Mouse (Mus musculus): ENCODE measurements around the gene Fam207a. TPM values are rescaled to one million over a fixed set of nuclear protein-coding genes. Genes with fewer than 3 reads are reported as not detected.

Fam207a gene
- polyA plus RNA-seq, 1 experiment from 2014 or later: 45.6 TPM

GRCm38 (mm10) chr10:77543226-77543625, 27.6 kb upstream of the Fam207a start:
- Histone ChIP-seq H3K4me3 (no peak overlapping the region), H3K4me1 (peaks cover 8% of the 10 kb centered on the region; the same call in 1 of the 2 replicates), H3K9me3 (no peaks in the 10 kb centered on the region), H3K27me3 (ENCODE audit: insufficient read depth, poor library complexity, severe bottlenecking) (no peaks in the 10 kb centered on the region), H3K27ac (no peak overlapping the region), H3K36me3 (no peaks in the 10 kb centered on the region)
- 38% methylated on average over 7 of the region's 7 CpGs for WGBS
- no peak for DNase-seq (ENCODE audit: low spot score)

- Histone ChIP-seq H3K27me3 (ENCODE audit: insufficient read depth, poor library complexity, severe bottlenecking) (no peaks in the 10 kb centered on the region), H3K9me3 (no peaks in the 10 kb centered on the region)
- 70% methylated on average over 10 of the region's 10 CpGs for WGBS
Measured at GRCm38 (mm10) chr10:77541864-77542666, 26.5 kb upstream of the Fam207a start.

GRCm38 (mm10) chr10:77540576-77541102, 25.1 kb upstream of the Fam207a start:
- Histone ChIP-seq H3K36me3 (no peaks in the 10 kb centered on the region), H3K4me1 (peaks cover 8% of the 10 kb centered on the region; the same call in 1 of the 2 replicates), H3K9me3 (no peaks in the 10 kb centered on the region), H3K27ac (no peak overlapping the region), H3K27me3 (ENCODE audit: insufficient read depth, poor library complexity, severe bottlenecking) (no peaks in the 10 kb centered on the region), H3K4me3 (no peak overlapping the region)
- 81% methylated on average over 4 of the region's 4 CpGs for WGBS
- no peak for DNase-seq (ENCODE audit: low spot score)

More at GRCm38 (mm10) chr10:77541864-77542666, 26.5 kb upstream of the Fam207a start:
- H3K36me3 ChIP-seq: no peaks in the 10 kb centered on the region
- peaks cover 8% of the 10 kb centered on the region; the same call in 1 of the 2 replicates for H3K4me1 ChIP-seq
- no peak overlapping the region for H3K27ac ChIP-seq
- H3K4me3 ChIP-seq: no peak overlapping the region
- DNase-seq (ENCODE audit: low spot score): no peak

GRCm38 (mm10) chr10:77539320-77539945, 23.8 kb upstream of the Fam207a start:
- Histone ChIP-seq H3K4me3 (no peak overlapping the region), H3K9me3 (no peaks in the 10 kb centered on the region), H3K27ac (no peak overlapping the region), H3K4me1 (peaks cover 8% of the 10 kb centered on the region), H3K27me3 (ENCODE audit: insufficient read depth, poor library complexity, severe bottlenecking) (no peaks in the 10 kb centered on the region), H3K36me3 (no peaks in the 10 kb centered on the region)
- WGBS: 74% methylated on average over 7 of the region's 7 CpGs
- no peak for DNase-seq (ENCODE audit: low spot score)

GRCm38 (mm10) chr10:77537215-77538209, 21.9 kb upstream of the Fam207a start:
- WGBS: 82% methylated on average over 11 of the region's 11 CpGs
- Histone ChIP-seq H3K4me3 (no peak overlapping the region), H3K4me1 (peaks cover 19% of the 10 kb centered on the region), H3K27ac (no peak overlapping the region), H3K27me3 (ENCODE audit: insufficient read depth, poor library complexity, severe bottlenecking) (no peaks in the 10 kb centered on the region), H3K36me3 (no peaks in the 10 kb centered on the region), H3K9me3 (no peaks in the 10 kb centered on the region)
- no peak for DNase-seq (ENCODE audit: low spot score)

GRCm38 (mm10) chr10:77536727-77537126, 21.1 kb upstream of the Fam207a start:
- Histone ChIP-seq H3K4me1 (peaks cover 15% of the 10 kb centered on the region), H3K4me3 (no peak overlapping the region)
- WGBS: 77% methylated on average over 8 of the region's 8 CpGs

GRCm38 (mm10) chr10:77532020-77532413, 16.4 kb upstream of the Fam207a start:
- no peaks in the 10 kb centered on the region for H3K36me3 ChIP-seq
- DNase-seq (ENCODE audit: low spot score): no peak
- WGBS: 72% methylated on average over 1 of the region's 1 CpGs
- no peak overlapping the region for H3K27ac ChIP-seq
- H3K27me3 ChIP-seq (ENCODE audit: insufficient read depth, poor library complexity, severe bottlenecking): no peaks in the 10 kb centered on the region
- H3K4me1 ChIP-seq: peaks cover 34% of the 10 kb centered on the region
- no peaks in the 10 kb centered on the region for H3K9me3 ChIP-seq
- H3K4me3 ChIP-seq: no peak overlapping the region

More at GRCm38 (mm10) chr10:77536727-77537126, 21.1 kb upstream of the Fam207a start:
- Histone ChIP-seq H3K27ac (no peak overlapping the region), H3K36me3 (no peaks in the 10 kb centered on the region), H3K27me3 (ENCODE audit: insufficient read depth, poor library complexity, severe bottlenecking) (no peaks in the 10 kb centered on the region), H3K9me3 (no peaks in the 10 kb centered on the region)
- no peak for DNase-seq (ENCODE audit: low spot score)

- Histone ChIP-seq H3K4me3 (no peak overlapping the region), H3K27me3 (ENCODE audit: insufficient read depth, poor library complexity, severe bottlenecking) (no peaks in the 10 kb centered on the region), H3K9me3 (no peaks in the 10 kb centered on the region), H3K4me1 (peaks cover 34% of the 10 kb centered on the region), H3K27ac (peak overlapping the region; percentile 50; the same call in 1 of the 2 replicates), H3K36me3 (no peaks in the 10 kb centered on the region)
- 48% methylated on average over 6 of the region's 6 CpGs for WGBS
- no peak for DNase-seq (ENCODE audit: low spot score)
Measured at GRCm38 (mm10) chr10:77531026-77532019, 15.7 kb upstream of the Fam207a start.

- WGBS: 48% methylated on average over 9 of the region's 9 CpGs
- H3K27ac ChIP-seq: 0 out of 2 replicates have a peak within 1 kb of the TSS, but pooled peaks have one; percentile 50
- H3K4me3 ChIP-seq: no peak within 1 kb of the TSS
Measured at GRCm38 (mm10) chr10:77530140-77530539, 14.6 kb upstream of the Fam207a start, which contains the start of gene Itgb2. Gene Itgb2 (plus strand): TSS chr10:77530252.

GRCm38 (mm10) chr10:77528634-77529033, 13.0 kb upstream of the Fam207a start:
- Histone ChIP-seq H3K4me1 (peaks cover 32% of the 10 kb centered on the region), H3K27me3 (ENCODE audit: insufficient read depth, poor library complexity, severe bottlenecking) (peaks cover under 1% of the 10 kb centered on the region; the same call in 1 of the 2 replicates), H3K9me3 (no peaks in the 10 kb centered on the region), H3K4me3 (no peak overlapping the region), H3K36me3 (no peaks in the 10 kb centered on the region), H3K27ac (no peak overlapping the region)
- DNase-seq (ENCODE audit: low spot score): no peak
- 86% methylated on average over 6 of the region's 6 CpGs for WGBS

More at GRCm38 (mm10) chr10:77530140-77530539, 14.6 kb upstream of the Fam207a start, which contains the start of gene Itgb2:
- Histone ChIP-seq H3K9me3 (no peaks in the 10 kb centered on the region), H3K4me1 (peaks cover 34% of the 10 kb centered on the region), H3K27me3 (ENCODE audit: insufficient read depth, poor library complexity, severe bottlenecking) (no peaks in the 10 kb centered on the region), H3K36me3 (no peaks in the 10 kb centered on the region)
- no peak for DNase-seq (ENCODE audit: low spot score)

GRCm38 (mm10) chr10:77526488-77526887, 10.9 kb upstream of the Fam207a start:
- Histone ChIP-seq H3K4me3 (no peak overlapping the region), H3K4me1 (peaks cover 29% of the 10 kb centered on the region), H3K27ac (no peak overlapping the region), H3K9me3 (no peaks in the 10 kb centered on the region), H3K27me3 (ENCODE audit: insufficient read depth, poor library complexity, severe bottlenecking) (peaks cover 20% of the 10 kb centered on the region), H3K36me3 (no peaks in the 10 kb centered on the region)
- WGBS: 80% methylated on average over 2 of the region's 2 CpGs
- DNase-seq (ENCODE audit: low spot score): no peak

All from heart, embryonic 10.5 days (tissue).